Mouse (Mus musculus) heart, adult 18-20 months (tissue): ENCODE results near the gene Bin2. TPM values are rescaled to one million over a fixed set of nuclear protein-coding genes. Genes with fewer than 3 reads are reported as not detected.

Source experiments
- DNase-seq, 2 experiments: peaks; one replicate each; pipeline ENCODE4 v3.0.0; 2021 to 2022; ENCODE audit warnings: mixed read lengths in 1 of 2
- total RNA-seq, 2 experiments: library from RNA; stranded (reverse); gene quantifications; 2 replicates each; pipeline ENCODE4 v1.2.3; 2021

The Bin2 gene
- total RNA-seq, 2 experiments from 2014 or later: 1.6 to 5.1 TPM

- no peak for DNase-seq
These were observed 12.4 kb upstream of the Bin2 start for GRCm38 (mm10) chr15:100681770-100682169.

GRCm38 (mm10) chr15:100680381-100680780 is 11.0 kb upstream of the Bin2 start:
- no peak for DNase-seq

GRCm38 (mm10) chr15:100679005-100679404 is 9.7 kb upstream of the Bin2 start:
- DNase-seq: no peak

- peak in 1 of 2 experiments; percentile 25 for DNase-seq
These were observed 9.2 kb upstream of the Bin2 start for GRCm38 (mm10) chr15:100678581-100678980.

DNA sequence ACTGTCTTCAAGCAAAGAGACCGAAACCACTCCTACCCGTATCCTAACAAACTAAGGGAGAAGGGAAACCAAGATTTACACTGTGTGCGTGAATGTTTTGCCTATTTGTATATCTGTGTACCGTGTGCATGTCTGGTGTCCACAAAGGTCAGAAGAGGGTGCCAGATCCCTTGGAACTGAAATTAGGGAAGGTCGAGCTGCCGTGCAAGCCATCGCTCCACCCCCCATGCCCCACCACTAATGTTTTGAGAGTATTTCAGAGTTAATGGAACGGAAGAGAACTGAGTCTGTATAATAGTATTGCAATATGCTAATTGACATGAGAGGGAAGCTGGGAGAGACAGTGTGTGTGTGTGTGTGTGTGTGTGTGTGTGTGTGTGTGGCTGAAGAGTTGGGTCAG is 8.3 kb upstream of the Bin2 start:
- DNase-seq: no peak

- DNase-seq: no peak
These were observed 7.2 kb upstream of the Bin2 start for GRCm38 (mm10) chr15:100676521-100676920.

DNA sequence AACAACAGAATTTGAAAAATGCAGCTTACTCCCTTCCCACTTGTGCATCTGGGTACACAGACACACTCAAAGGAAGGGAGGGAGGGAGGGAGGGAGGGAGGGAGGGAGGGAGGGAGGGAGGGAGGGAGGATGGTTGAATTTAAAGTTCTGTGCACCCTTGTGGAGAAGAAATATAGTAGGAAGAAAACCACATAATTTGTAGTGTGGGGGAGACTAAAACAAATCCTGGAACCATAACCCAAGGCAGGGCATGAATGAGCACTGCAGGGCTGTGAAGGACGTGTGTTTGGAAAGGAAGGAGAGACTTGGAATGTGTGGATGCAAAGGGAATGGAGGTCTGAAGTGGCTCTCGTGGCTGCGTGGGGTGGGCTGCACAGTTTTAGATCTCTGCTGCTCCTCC is 6.1 kb upstream of the Bin2 start:
- no peak for DNase-seq

DNA sequence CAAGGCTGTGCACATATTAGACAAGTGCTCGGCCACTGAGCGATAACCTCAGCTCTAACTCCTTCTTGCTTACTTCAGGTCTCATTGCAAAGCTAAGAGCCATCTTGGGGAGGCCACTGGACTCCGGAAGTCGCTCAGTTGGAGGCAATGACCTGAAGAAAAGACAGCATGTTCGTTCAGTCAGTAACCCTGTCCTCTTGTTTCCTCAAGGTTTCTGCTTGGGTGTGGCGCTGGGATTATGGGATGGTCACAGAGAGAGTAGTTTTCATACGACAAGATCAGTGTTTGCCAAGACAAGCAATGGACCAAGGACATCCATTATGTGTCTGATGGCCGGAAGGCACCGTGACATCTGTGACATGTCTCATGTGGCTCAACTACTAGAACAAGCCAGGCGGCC is 5.2 kb upstream of the Bin2 start:
- DNase-seq: no peak

GRCm38 (mm10) chr15:100673585-100674391 is 4.4 kb upstream of the Bin2 start:
- DNase-seq: peak in 1 of 2 experiments; percentile 57

DNA sequence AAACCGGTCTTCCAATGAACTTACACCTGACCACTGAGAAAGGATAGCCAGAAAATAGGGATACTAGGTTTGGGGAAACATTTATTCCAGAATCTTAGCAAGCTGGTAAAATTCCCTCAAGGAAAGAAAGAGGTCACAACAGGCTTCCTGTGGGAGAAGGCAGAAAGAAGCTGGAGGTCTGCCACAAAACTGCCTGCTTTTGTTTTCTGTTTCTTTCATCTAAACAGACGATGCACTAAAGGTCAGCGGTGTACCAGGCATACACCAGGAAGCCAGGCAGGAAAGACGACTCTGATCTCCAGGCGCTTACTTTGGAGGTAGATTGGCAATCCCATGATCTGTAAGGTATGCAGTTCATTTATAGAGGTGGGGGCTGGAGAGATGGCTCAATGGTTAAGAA is 1.5 kb upstream of the Bin2 start:
- DNase-seq: no peak

DNA sequence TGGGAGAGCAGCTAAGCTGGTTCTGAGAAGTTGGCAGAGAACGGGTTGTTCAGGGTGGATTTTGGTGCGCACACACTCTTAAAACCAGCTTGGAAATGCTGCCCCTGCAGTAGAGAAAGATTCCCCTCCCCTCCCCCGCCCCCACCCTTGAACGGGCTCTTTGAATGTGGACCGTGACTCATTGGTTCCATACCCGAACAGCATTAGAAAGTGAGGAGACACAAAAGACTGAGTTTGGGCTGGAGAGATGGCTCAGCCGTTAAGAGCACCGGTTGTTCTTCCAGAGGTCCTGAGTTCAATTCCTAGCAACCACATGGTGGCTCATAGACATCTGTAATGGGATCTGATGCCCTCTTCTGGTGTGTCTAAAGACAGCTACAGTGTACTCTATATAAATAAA is 651 bp upstream of the Bin2 start:
- DNase-seq: no peak

GRCm38 (mm10) chr15:100667871-100668545 is 1.3 kb downstream of the Bin2 start:
- DNase-seq: no peak

GRCm38 (mm10) chr15:100667420-100667819 is 1.9 kb downstream of the Bin2 start:
- DNase-seq: no peak

DNA sequence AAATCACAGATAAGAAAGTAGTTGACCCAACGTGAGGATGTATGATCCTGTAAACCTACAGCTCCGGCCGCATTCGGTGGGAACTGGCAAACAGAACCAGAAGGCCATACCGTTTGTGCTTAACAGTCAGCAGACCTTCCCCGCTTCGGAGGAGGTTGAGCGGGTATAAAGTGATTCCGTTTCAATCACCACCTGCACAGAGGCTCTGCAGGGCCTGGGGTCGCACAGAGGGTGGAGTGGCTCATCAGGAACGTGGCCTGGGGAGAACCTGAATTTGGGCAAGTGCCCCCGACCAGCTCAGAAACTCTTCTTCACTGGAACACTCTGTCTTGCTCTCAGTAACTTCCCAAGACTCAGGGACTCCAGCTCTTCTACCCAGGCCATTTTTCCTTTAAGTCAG is 2.5 kb downstream of the Bin2 start:
- DNase-seq: no peak

GRCm38 (mm10) chr15:100666219-100666696 is 3.1 kb downstream of the Bin2 start:
- peak; percentile 32 to 40 for DNase-seq

- DNase-seq: no peak
These were observed 3.7 kb downstream of the Bin2 start for GRCm38 (mm10) chr15:100665411-100666218.

GRCm38 (mm10) chr15:100664813-100665274 is 4.5 kb downstream of the Bin2 start:
- DNase-seq: peak in 1 of 2 experiments; percentile 50

DNA sequence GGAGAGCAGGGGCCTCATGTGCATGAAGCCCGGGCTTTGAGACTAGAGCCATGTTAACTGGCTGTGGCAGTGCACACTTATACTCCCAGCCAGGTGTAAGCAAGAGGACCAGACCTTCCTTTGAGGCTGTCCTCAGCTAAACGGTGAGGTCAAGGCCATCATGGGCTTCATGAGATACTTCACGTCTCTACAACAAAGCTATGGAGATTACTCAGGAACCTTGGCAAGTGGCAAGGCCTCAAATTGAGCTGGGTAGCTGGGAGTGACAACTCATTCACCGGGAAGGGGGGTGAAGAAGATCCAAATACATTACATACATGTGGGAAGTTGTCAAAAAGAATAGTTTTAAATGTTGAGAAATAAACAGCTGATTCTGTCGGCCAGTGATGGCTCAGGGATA is 8.5 kb downstream of the Bin2 start:
- DNase-seq: no peak

DNA sequence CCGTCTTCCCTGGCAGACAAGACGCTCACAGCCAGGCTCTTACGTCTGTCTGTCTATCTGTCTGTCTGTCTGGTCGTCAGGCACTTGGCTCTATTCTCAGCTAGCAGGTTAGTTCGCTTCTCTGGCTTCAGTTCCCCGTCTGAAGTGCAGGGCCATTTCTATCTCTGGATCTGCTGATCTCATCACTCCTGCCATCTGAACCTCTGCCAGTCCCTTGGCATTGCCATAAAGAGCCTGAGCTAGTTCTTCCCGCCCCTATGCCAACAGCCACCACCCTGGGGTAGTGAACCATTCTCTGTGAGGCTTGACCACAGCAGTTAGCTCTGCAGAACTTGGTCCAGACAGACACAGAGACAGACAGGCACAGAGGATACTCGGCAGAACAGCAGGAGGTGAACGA is 9.0 kb downstream of the Bin2 start:
- DNase-seq: peak in 1 of 2 experiments; percentile 38

DNA sequence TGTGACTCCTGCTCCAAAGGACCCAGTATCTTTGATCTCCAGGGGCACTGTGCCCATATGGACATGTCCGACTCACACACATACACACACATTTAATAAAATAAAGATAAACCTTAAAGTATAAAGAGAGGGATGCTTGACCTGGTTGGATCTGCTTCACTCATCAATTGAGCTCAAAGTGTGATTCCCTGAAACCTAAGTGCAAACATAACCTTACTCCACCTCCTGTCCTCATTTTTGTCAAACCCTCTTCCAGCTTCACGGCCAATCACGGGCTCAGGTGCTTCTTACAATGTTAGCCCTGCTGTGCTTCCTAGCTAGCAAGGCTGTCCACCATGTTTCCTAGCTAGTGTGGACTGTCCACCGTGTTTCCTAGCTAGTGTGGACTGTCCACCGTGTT is 14.2 kb downstream of the Bin2 start:
- DNase-seq: no peak

- DNase-seq: no peak
These were observed 15.1 kb downstream of the Bin2 start for GRCm38 (mm10) chr15:100654271-100654670.

DNA sequence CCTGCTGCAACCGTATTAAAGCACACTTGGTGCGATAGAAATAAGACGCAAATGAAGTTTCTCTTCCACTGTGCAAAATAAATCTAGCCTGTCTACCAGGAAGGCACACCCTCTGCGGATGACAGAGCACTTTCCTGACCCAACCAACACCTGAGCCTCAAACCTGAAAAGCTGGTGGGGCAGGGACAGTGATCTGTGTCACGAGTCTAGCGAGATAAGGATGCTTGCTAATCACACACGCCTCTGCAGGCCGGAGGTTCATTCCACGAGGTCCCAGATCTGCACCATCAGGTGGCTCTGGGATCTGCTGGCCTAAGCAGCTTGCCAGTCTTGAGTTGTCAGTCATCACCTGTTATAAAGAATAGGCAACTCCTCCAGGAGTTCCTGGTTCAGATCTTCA is 17.7 kb downstream of the Bin2 start:
- DNase-seq: no peak

- DNase-seq: no peak
These were observed 19.2 kb downstream of the Bin2 start for GRCm38 (mm10) chr15:100650111-100650510.
